Mouse (Mus musculus) layer of hippocampus, adult 9-11 months (tissue): ENCODE measurements around the gene Slc6a5.
A peak's percentile ranks its signal among the peaks of the same experiment; 100 is the strongest.
"Not testable (repeated sequence)": the region's sequence is repeated elsewhere in the genome, so short reads cannot be mapped to it uniquely, and the experiment has no call there.

Experiments used
- DNase-seq: peaks from one replicate; pipeline ENCODE4 v3.0.0; 2022

Slc6a5 gene

DNA sequence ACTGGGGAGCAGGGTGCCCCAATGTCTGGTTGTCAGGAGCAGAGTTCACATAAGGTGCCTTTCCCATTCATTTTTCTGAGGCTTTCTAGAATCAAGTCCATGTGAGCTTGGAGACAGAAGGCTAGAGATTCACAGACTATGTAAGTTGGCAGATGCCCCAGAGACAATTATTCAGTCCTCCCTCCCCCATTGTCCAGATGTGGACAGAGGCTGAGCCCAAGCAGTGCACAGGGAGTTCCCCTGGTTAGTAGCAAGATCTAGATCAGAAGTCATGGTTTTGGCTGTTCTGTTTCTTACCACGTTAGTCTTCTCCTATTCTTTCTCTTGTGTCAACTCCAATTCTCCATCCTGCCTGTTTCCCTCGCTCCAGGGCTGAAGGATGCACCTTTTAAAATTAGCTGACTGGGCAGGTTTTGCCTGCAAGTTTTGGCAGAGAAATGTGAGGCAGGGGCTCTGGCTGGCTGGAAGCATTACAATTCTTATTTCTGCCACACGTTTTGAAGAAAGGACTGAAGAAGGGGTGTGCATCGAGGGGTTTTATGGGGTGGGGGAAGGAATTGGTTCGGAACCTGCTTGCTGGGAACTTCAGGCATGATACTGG, 3.9 kb downstream of the Slc6a5 start:
- no peak for DNase-seq

DNA sequence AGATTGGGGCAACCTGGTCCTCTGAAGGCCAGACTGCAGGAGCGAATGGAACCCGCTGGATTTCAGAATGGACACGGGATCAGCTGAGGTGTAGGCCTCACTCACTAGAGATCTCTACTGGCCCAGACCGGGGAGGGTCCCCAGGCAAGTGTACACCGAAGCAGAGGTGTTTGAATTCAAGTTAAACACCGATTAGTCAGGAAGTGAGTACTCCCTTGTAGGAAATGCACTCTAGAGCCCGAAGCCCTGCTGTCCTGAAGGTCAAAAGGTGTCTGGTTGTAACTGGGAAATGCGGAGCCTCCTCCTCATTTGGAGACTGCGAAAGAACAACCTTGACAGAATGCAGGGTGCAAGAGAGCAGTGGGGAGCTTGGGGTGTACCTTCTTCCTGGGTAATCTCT, 5.0 kb downstream of the Slc6a5 start:
- no peak for DNase-seq

- DNase-seq, result no peak
Observed at GRCm38 (mm10) chr7:49915471-49915870, 5.5 kb downstream of the Slc6a5 start.

DNA sequence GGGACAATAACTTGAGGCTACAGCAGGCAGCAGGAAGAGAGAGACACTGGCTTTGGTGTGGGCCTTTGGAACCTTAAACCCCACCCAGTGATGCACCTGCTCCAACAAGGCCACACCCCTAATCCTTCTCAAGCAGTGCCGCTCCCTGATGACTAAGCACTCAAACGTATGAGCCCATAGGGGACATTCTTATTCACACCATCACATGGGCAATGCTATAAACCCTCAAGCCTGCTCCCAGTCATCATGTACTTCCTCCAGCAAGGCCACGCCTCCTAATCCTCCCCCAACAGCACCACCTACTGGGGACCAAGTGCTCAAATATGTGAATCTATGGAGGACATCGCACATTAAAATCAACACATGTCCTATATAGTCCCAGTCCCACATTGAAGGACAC, 9.5 kb downstream of the Slc6a5 start:
- no peak for DNase-seq

- DNase-seq, result no peak
Observed at GRCm38 (mm10) chr7:49920751-49921150, 10.8 kb downstream of the Slc6a5 start.

- DNase-seq, result no peak
Observed at GRCm38 (mm10) chr7:49922928-49923327, 13.0 kb downstream of the Slc6a5 start.

GRCm38 (mm10) chr7:49923376-49923775, 13.4 kb downstream of the Slc6a5 start:
- DNase-seq, result peak; percentile 77

GRCm38 (mm10) chr7:49928571-49928970, 18.6 kb downstream of the Slc6a5 start:
- no peak for DNase-seq

GRCm38 (mm10) chr7:49929999-49930398, 20.1 kb downstream of the Slc6a5 start:
- DNase-seq, result no peak

DNA sequence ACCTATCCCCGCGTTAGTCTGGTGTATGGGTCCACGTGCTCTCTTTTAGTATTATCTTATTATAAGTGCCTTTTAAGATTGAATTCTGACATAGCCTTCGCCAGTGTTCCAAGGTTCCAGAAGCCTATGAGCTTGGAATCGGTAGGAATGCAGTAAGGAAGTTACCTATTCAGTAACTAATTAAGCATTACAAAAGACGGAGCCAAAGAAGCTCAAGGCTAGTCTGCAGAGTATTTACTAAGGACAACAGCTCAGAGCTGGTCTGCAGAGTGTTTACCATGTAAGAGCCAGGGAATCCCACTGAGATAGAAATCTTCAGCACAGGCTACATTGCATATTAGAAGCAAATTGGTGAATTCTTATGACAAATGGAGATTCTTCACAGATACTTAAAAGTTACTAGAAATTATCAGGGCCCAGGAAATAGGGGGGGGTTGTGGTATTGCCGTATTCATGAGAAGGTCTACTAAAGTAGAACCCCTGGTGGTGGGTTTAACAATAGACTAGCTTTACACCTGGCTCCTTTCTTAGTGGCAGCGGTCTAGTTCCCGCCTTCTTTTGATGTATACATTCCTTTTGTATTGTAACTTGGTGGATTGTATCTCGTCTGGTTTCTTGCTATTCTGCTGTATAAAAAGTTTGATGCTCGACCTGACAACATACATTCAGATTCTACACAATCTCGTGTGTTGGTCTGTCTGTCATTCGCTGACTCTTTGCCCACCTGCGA, 23.6 kb downstream of the Slc6a5 start:
- not testable (repeated sequence) for DNase-seq

- no peak for DNase-seq
Observed at GRCm38 (mm10) chr7:49936821-49937220, 26.9 kb downstream of the Slc6a5 start.

GRCm38 (mm10) chr7:49942023-49942422, 32.1 kb downstream of the Slc6a5 start:
- DNase-seq, result no peak

DNA sequence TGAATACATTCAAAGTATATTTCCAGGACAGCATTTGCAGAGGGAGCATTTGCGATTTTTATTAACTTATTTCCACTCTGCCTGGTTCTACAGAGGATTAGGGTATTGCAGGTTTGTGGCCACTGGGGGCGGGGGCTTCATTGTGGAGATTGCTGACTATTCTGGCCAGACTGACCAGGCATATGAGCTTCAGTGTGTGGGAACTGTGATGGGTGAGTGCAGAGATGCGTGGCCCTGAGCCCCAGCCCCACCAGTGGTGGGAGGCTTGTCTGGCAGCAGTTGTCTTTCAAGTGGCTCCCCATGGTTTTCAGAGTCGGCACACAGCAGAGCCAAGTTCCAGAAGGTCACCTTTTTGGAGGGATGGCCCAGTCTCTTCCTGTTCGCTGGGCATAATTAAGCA, 32.5 kb downstream of the Slc6a5 start:
- DNase-seq, result no peak

DNA sequence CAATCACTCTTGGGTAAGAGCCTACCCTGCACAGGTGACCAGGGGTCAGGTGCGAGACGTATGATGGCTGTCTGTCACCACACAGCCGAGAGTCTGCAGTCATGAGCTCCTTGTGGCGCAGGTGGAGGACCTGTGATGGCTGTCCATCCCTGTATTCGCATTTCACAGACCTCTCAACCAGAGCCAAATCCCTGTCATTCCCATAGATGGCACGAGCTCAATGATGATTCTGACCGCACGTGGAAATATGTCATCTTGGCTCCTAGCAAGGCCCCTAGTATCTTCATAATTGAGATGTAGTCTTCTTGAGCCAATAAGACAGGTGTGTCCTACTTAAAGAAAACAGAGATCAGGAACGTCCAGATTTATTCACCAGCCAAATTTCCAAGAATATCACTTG, 36.7 kb downstream of the Slc6a5 start:
- DNase-seq, result no peak

- DNase-seq, result peak; percentile 41
Observed at GRCm38 (mm10) chr7:49953546-49954181, 43.7 kb downstream of the Slc6a5 start.

- DNase-seq, result no peak
Observed at GRCm38 (mm10) chr7:49954834-49955233, 44.9 kb downstream of the Slc6a5 start.

GRCm38 (mm10) chr7:49957142-49957541, 47.2 kb downstream of the Slc6a5 start:
- DNase-seq, result no peak

GRCm38 (mm10) chr7:49963764-49964163, 53.8 kb downstream of the Slc6a5 start:
- DNase-seq, result no peak

DNA sequence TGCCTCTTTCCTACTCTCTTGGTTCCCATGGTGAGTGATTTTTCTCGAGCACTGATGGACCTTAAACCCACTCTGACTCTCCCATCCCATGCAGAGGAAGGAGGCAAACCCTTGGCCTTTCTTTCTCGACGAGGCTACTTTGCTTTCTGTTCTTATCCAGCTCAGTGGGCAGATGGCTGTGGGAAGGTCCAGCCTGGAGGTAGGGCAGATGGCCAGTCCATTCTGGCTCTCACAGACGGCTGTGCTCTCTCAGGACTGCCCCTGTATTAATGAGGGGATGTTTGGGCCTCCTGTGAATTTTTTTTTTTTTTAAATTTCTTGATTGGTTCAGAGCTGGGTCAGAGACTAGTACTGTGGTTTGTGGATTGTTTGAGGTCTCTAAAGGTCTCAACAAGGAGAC, 59.6 kb downstream of the Slc6a5 start:
- no peak for DNase-seq

GRCm38 (mm10) chr7:49974841-49975440, 65.0 kb downstream of the Slc6a5 start, which contains the start of gene Nell1:
Nell1 (plus strand) TSS chr7:49974864.
- DNase-seq, result no peak

DNA sequence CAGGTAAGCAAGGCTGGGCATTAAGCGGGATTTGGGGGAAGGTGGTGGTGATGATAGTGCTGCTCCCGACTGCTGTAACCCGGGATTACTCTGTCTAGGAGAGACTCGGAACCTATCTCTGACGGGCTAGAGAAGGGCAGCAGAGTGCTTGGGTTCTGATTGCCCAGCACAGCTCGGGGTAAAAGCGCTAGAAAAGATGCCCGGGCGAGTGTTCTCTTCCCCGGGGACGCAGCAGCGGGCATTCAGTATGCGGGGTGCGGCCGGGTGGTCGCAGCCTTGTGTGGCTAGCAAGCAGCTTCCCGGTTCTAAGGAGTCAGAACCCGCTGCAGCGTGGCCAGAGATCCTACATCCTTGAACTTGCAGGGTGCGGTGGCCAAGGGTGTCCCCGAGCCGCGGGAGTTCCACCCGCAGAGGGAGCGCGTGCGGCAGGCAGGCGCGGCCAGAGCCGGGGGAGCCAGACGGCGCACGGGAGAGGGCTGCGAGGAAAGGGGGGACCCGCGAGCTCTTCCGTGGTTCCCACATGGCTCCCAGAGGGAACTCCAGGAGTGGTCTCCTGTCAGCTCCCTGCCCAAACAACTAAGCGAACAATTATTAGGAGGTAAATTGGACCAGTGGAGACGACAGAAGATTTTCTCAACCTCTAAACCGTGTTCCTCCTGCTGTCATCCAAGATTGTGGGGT, 65.6 kb downstream of the Slc6a5 start:
- DNase-seq, result no peak

DNA sequence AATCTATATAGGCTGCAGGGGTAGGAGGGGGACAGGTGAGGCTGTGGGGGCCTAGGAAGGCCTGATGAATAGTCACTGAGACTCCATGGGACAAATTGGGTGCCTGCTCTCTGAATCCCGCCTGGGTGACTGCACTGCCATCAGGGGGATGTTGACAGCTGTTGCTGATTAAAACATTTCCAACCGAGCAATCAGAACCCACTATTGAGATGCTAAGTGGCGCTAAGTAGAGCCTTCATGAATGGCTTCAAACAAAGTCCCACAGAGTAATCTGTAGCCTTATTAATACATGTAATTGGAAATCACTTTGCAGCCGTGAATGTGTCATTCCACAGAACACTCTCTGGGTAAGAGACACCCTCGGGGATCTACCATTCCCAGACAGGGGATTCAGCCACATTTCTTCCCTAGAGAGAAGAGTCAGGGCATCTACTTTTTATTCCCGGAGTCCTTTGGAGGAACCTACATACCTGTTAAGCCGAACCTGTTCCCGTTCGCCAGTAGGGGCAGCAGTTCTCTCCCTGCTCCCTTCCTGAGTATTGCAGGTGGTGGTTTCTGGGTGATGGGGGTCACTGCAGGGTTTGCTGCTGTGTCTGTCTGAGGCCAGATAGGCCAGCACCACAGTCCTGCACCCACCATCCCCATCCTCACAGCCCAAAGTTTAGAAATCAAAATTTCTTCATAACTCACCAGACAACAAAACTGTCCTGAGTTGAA, 71.7 kb downstream of the Slc6a5 start:
- DNase-seq, result no peak

DNA sequence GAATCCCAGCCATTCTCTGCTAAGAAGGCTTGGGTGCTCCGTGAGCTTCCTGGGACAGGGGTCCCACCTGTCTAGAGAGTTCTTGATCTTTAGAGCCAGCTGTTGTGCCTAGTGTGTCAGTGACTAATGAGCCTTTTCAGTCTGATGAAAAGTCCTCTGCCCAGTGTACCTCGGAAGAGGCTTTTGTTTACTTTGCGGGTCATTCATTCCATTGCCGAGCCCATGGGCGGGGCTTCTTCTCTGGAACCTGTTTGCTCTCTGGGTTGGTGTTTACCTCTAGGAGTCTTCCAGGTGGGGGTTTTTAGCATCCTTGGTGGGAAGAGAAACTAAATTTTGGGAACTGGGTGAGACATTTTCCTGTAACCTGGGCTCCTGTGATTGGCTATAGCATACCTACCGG, 74.8 kb downstream of the Slc6a5 start:
- no peak for DNase-seq
